Mouse (Mus musculus): ENCODE data around the gene Cabp4.

DNA sequence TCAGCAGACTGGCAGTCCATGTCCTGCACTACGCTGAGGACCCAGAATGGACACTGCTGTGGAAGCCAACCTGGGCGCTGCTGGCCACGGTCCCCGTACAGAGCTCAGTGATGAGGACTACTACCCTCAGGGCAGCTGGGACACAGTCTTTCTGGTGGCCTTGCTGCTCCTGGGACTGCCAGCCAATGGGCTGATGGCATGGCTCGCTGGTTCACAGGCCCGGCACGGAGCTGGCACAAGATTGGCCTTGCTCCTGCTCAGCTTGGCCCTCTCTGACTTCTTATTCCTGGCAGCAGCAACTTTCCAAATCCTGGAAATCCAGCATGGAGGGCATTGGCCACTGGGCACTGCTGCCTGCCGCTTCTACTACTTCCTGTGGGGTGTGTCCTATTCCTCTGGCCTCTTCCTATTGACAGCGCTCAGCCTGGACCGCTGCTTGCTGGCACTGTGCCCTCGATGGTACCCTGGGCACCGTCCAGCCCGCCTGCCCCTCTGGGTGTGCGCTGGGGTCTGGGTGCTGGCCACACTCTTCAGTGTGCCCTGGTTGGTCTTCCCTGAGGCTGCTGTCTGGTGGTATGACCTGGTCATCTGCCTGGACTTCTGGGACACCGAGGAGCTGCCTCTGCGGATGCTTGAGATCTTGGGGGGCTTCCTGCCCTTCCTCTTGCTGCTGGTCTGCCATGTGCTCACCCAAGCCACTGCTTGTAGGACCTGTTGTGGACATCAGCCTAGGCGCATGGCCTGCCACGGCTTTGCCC lies 1.2 kb downstream of the Cabp4 start:
- no peak for TF ChIP-seq POLR2A (IDR thresholded peaks at IDR 0.05; ENCODE audit: insufficient read length, low read depth)
- no peak for TF ChIP-seq TCF3 (IDR thresholded peaks at IDR 0.05; ENCODE audit: insufficient read length, low read depth)
- no peak for TF ChIP-seq MYOG (IDR thresholded peaks at IDR 0.05; ENCODE audit: control insufficient read depth in 1 of 3, insufficient read depth in 1 of 3, insufficient read length in 2 of 3, low read depth in 2 of 3)
- no peak for TF ChIP-seq REST (IDR thresholded peaks at IDR 0.05; ENCODE audit: insufficient read depth, insufficient read length)
- TF ChIP-seq MAX (IDR thresholded peaks at IDR 0.05; ENCODE audit: low read depth): no peak
- TF ChIP-seq USF1 (IDR thresholded peaks at IDR 0.05; ENCODE audit: low read depth): no peak
- TF ChIP-seq E2F4 (IDR thresholded peaks at IDR 0.05; ENCODE audit: insufficient read depth): no peak
- no peak for TF ChIP-seq TCF12 (IDR thresholded peaks at IDR 0.05; ENCODE audit: insufficient read depth, poor library complexity, severe bottlenecking)
- no peak for TF ChIP-seq MYOD1 (IDR thresholded peaks at IDR 0.05; ENCODE audit: control insufficient read depth in 1 of 3, insufficient read length in 2 of 3, low read depth in 2 of 3)
- TF ChIP-seq CEBPB (IDR thresholded peaks at IDR 0.05; ENCODE audit: insufficient read depth, poor library complexity, severe bottlenecking): no peak
- no peak for TF ChIP-seq POLR2AphosphoS2 (IDR thresholded peaks at IDR 0.05; ENCODE audit: insufficient read length, low read depth)
- TF ChIP-seq SRF (IDR thresholded peaks at IDR 0.05; ENCODE audit: control insufficient read depth, insufficient read length, low read depth): no peak
